Mouse (Mus musculus) kidney, adult 8-10 months (tissue): Measurements from ENCODE around the gene Drg1.
"Not testable (repeated sequence)": the region's sequence is repeated elsewhere in the genome, so short reads cannot be mapped to it uniquely, and the experiment has no call there.

Source experiments
- DNase-seq, 2 experiments: peaks; one replicate each; pipeline ENCODE4 v3.0.0; 2022

Gene Drg1

GRCm38 (mm10) chr11:3206783-3207182, 59.4 kb downstream of the Drg1 start:
- DNase-seq: no peak

- DNase-seq: no peak
Measured at GRCm38 (mm10) chr11:3205207-3205606, 61.0 kb downstream of the Drg1 start.

GRCm38 (mm10) chr11:3203771-3204170, 62.4 kb downstream of the Drg1 start:
- no peak for DNase-seq

GRCm38 (mm10) chr11:3202781-3203441, 63.3 kb downstream of the Drg1 start:
- DNase-seq: peak; percentile 67 to 69

- peak; percentile 86 to 90 for DNase-seq
Measured at GRCm38 (mm10) chr11:3202231-3202701, 63.9 kb downstream of the Drg1 start, which contains the start of gene Eif4enif1. TSS of gene Eif4enif1 (plus strand) at chr11:3202392.

GRCm38 (mm10) chr11:3201326-3202230, 64.6 kb downstream of the Drg1 start:
- no peak for DNase-seq

- DNase-seq: not testable (repeated sequence)
Measured at GRCm38 (mm10) chr11:3200636-3201035, 65.6 kb downstream of the Drg1 start.

GRCm38 (mm10) chr11:3193363-3193762, 72.9 kb downstream of the Drg1 start, which contains the start of gene Sfi1:
TSS of gene Sfi1 (minus strand) at chr11:3193463.
- DNase-seq: no peak

GRCm38 (mm10) chr11:3182707-3183106, 83.5 kb downstream of the Drg1 start:
- peak in 1 of 2 experiments; percentile 5 for DNase-seq

- not testable (repeated sequence) for DNase-seq
Measured at GRCm38 (mm10) chr11:3181971-3182370, 84.2 kb downstream of the Drg1 start.

- DNase-seq: peak; percentile 59 to 70
Measured at GRCm38 (mm10) chr11:3181250-3181649, 85.0 kb downstream of the Drg1 start.

- not testable (repeated sequence) for DNase-seq
Measured at GRCm38 (mm10) chr11:3180510-3181160, 85.6 kb downstream of the Drg1 start.

- peak in 1 of 2 experiments; percentile 40 for DNase-seq
Measured at GRCm38 (mm10) chr11:3179726-3180092, 86.5 kb downstream of the Drg1 start.

- DNase-seq: not testable (repeated sequence)
Measured at GRCm38 (mm10) chr11:3178968-3179725, 87.1 kb downstream of the Drg1 start.

- peak in 1 of 2 experiments; percentile 67 for DNase-seq
Measured at GRCm38 (mm10) chr11:3173425-3174318, 92.5 kb downstream of the Drg1 start.

- not testable (repeated sequence) for DNase-seq
Measured at GRCm38 (mm10) chr11:3172526-3172925, 93.7 kb downstream of the Drg1 start.

- DNase-seq: peak in 1 of 2 experiments; percentile 56
Measured at GRCm38 (mm10) chr11:3171931-3172330, 94.3 kb downstream of the Drg1 start.

- DNase-seq: peak in 1 of 2 experiments; percentile 51
Measured at GRCm38 (mm10) chr11:3169042-3169441, 97.2 kb downstream of the Drg1 start.

- peak in 1 of 2 experiments; percentile 47 for DNase-seq
Measured at GRCm38 (mm10) chr11:3167571-3168001, 98.6 kb downstream of the Drg1 start.

GRCm38 (mm10) chr11:3167129-3167528, 99.1 kb downstream of the Drg1 start:
- not testable (repeated sequence) for DNase-seq

GRCm38 (mm10) chr11:3166321-3166720, 99.9 kb downstream of the Drg1 start:
- not testable (repeated sequence) for DNase-seq
